Mouse (Mus musculus) heart, postnatal 0 days (tissue): ENCODE measurements around the gene Gm16253. TPM values are rescaled to one million over a fixed set of nuclear protein-coding genes. Genes with fewer than 3 reads are reported as not detected.
A peak's percentile ranks its signal among the peaks of the same experiment; 100 is the strongest.

Experiments
- ATAC-seq: fragments of 200-750 bp; cut with Nextera tagmentation; 2 replicates; pipeline ENCODE4 v1.8.0; 2017; ENCODE audit warnings: low read depth, moderate number of reproducible peaks, moderate library complexity; ENCODE audit not compliant: insufficient read depth
- DNase-seq: peaks from one replicate; pipeline ENCODE4 v3.0.0-alpha.2; 2016; ENCODE audit warnings: low spot score
- H3K27ac ChIP-seq: fragments of 300-500 bp; sonication (generic); 2 replicates; pipeline ENCODE4 v1.5.1; 2014; ENCODE audit warnings: low read depth, mild to moderate bottlenecking
- H3K27me3 ChIP-seq: fragments of 300-500 bp; sonication (generic); 2 replicates; pipeline ENCODE4 v1.6.1; 2014; ENCODE audit warnings: low read length, mixed read lengths; ENCODE audit not compliant: control insufficient read depth, insufficient read depth
- H3K36me3 ChIP-seq: fragments of 300-500 bp; sonication (generic); replicated peaks from 2 replicates; pipeline ENCODE4 v1.6.1; 2014; ENCODE audit warnings: low read length, mixed read lengths; ENCODE audit not compliant: control insufficient read depth, insufficient read depth
- H3K4me1 ChIP-seq: fragments of 300-500 bp; sonication (generic); 2 replicates; pipeline ENCODE4 v1.6.1; 2014; ENCODE audit warnings: antibody characterized with exemption; ENCODE audit not compliant: control insufficient read depth, insufficient read depth
- H3K4me2 ChIP-seq: fragments of 300-500 bp; sonication (generic); 2 replicates; pipeline ENCODE4 v1.6.1; 2014; ENCODE audit warnings: low read depth, mild to moderate bottlenecking, low read length, moderate library complexity
- H3K4me3 ChIP-seq: fragments of 300-500 bp; sonication (generic); 2 replicates; pipeline ENCODE4 v1.5.1; 2014; ENCODE audit warnings: low read depth, low read length
- H3K9ac ChIP-seq: fragments of 300-500 bp; sonication (generic); replicated peaks from 2 replicates; pipeline ENCODE4 v1.6.1; 2014; ENCODE audit warnings: low read depth, low read length, mixed read lengths
- H3K9me3 ChIP-seq: fragments of 300-500 bp; sonication (generic); replicated peaks from 2 replicates; pipeline ENCODE4 v1.6.1; 2016; ENCODE audit warnings: low read length; ENCODE audit not compliant: control insufficient read depth
- CTCF ChIP-seq: IDR thresholded peaks from 2 replicates; pipeline ENCODE4 v1.5.1; 2016; ENCODE audit warnings: antibody characterized with exemption, control low read depth, low read depth
- EP300 ChIP-seq: IDR thresholded peaks from 2 replicates; pipeline ENCODE4 v1.6.1; 2016; ENCODE audit warnings: antibody characterized with exemption, low read depth
- WGBS: fragments of 180-500 bp; shearing (Covaris S2); extraction: QIAGEN DNeasy Blood & Tissue Kit; methylation state at CpG from one replicate; pipeline ENCODE4 v1.1.7; 2014; 5-methylcytosine and 5-hydroxymethylcytosine counted together
- polyA plus RNA-seq: library from polyadenylated mRNA; unstranded; fragments of >200 nt; fragmentation: Nextera tagmentation; extraction: Ambion mirVana; gene quantifications from 2 replicates; pipeline ENCODE4 v1.2.1, GENCODE M21; 2015
- total RNA-seq: library from RNA; depleted of rRNA; stranded (reverse); fragments of >200 nt; gene quantifications from 2 replicates; pipeline ENCODE4 v1.2.3, GENCODE M21; 2014; ENCODE audit warnings: low replicate concordance

Gm16253 gene
- total and polyA plus RNA-seq, 2 experiments from 2014 or later = 1.1 TPM; not detected in 1

DNA sequence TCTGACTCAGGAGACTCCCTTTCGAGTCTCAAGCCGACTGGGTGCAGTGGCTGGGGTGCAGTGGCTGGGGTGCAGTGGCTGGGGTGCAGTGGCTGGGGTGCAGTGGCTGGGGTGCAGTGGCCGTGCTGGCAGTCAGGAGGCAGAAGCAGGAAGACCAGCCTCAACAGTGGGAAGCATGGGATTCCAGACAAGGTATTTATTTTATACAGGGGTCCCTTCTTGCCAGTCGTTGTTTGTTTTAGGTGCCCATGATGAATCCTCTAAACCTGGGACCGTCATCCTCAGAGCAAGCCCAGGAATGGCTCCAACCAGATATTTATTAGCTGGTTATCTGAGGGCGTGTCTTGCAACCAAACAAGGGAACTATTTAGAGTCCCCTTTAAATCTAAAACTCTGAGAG lies 23.2 kb upstream of the Gm16253 start:
- peaks cover 44% of the 10 kb centered on the region for H3K4me1 ChIP-seq
- no peak overlapping the region for H3K9ac ChIP-seq
- H3K4me2 ChIP-seq = no peak overlapping the region
- WGBS = 72% methylated on average over 6 of the region's 6 CpGs
- no peak overlapping the region for H3K4me3 ChIP-seq
- no peak for TF ChIP-seq EP300
- no peak for TF ChIP-seq CTCF
- H3K27me3 ChIP-seq = no peaks in the 10 kb centered on the region
- ATAC-seq (no peak), DNase-seq (no peak)
- no peaks in the 10 kb centered on the region for H3K9me3 ChIP-seq
- H3K36me3 ChIP-seq = no peaks in the 10 kb centered on the region
- peak overlapping the region; percentile 96; the same call in 1 of the 2 replicates for H3K27ac ChIP-seq

DNA sequence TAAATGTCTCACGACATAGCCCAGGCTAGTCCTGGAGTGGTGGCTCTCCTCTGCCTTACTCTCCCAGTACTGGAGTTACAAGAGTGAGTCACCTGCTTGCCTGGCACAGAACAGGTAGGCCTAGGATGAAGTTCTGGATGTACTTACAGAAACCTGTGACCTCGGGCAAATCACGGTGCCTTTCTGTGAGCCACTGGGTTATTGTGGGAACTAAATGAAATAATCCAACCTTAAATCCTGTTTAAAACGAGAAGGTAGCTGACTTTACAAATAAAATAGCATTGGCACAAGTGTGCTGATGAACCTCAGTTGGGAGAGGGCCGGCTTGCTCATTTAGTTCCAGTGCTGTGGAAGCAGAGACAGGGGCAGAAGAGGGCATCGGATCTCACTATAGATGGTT lies 22.5 kb upstream of the Gm16253 start:
- no peak for TF ChIP-seq EP300
- TF ChIP-seq CTCF = no peak
- H3K4me2 ChIP-seq = no peak overlapping the region
- DNase-seq = no peak
- no peak for ATAC-seq
- peaks cover 6% of the 10 kb centered on the region for H3K36me3 ChIP-seq
- no peak overlapping the region for H3K4me3 ChIP-seq
- no peaks in the 10 kb centered on the region for H3K9me3 ChIP-seq
- H3K4me1 ChIP-seq = peaks cover 44% of the 10 kb centered on the region
- peak overlapping the region; percentile 16; the same call in 1 of the 2 replicates for H3K9ac ChIP-seq
- no peaks in the 10 kb centered on the region for H3K27me3 ChIP-seq
- H3K27ac ChIP-seq = peak overlapping the region; percentile 96
- WGBS = 75% methylated on average over 6 of the region's 6 CpGs

DNA sequence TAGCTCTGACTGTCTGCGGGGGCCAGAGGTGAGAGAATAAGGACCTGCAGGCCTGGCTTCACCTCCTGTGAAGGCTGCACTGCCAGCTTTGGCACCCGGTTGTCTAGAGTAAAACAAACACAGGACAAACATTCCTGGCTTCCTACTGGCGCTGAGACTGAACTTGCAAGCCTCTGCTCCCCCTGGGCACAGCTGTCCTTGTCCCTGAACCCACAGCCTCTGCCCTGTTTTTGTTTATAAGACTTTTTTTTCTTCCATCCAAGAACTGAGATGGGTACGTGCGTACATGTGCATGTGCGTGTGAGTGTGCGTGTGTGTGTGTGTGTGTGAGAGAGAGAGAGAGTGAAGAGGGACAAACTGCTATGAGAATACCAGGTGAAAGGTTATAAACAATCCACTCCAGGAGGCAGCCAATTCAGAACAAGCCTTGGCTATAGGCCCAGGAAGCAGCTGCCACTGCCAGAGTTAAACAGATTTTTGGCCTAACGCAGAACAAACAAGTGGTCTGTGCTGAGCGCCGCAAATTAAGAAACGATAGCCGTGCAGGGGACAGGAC lies 21.7 kb upstream of the Gm16253 start:
- ATAC-seq (peak; percentile 55), DNase-seq (peak; percentile 96)
- WGBS = 7% methylated on average over 12 of the region's 12 CpGs
- Histone ChIP-seq H3K27me3 (no peaks in the 10 kb centered on the region), H3K4me2 (peak overlapping the region; percentile 72), H3K4me1 (peaks cover 37% of the 10 kb centered on the region), H3K4me3 (peak overlapping the region; percentile 27), H3K27ac (peak overlapping the region; percentile 96), H3K36me3 (peaks cover 15% of the 10 kb centered on the region), H3K9ac (peak overlapping the region; percentile 96), H3K9me3 (no peaks in the 10 kb centered on the region)
- TF ChIP-seq EP300 (peak; percentile 98), CTCF (no peak)

DNA sequence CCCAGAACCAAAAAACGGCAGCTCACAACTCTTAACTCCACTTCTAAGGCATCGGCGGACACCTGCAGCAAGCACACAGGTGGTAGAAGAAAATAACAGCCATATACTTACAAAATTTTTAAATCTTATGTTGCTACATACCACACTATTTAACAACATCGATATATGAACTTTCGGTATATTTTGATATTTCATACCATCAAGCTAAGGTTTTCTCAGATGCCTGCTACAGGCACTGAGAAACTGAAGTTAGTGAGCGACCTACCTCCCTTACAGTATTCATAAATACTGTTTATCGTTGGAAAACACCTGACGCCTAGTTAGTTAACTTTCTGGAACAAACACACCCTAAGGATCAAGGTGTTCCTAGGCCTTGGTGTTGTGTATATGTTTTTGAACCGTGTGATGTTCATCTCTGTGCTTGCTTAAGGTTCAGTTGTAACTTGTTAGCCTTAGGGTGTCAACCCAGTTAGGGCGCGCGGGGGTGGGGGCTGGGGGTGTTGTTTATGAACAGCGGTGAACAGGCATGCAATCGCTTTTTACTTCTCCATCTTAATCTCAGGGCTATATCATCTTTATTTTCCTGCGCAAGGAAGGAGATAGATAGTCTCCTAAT lies 20.7 kb upstream of the Gm16253 start:
- 60% methylated on average over 15 of the region's 15 CpGs for WGBS
- Histone ChIP-seq H3K27ac (peak overlapping the region; percentile 96), H3K9me3 (no peaks in the 10 kb centered on the region), H3K27me3 (no peaks in the 10 kb centered on the region), H3K36me3 (peaks cover 24% of the 10 kb centered on the region), H3K4me1 (peaks cover 29% of the 10 kb centered on the region), H3K4me2 (peak overlapping the region; percentile 72), H3K9ac (peak overlapping the region; percentile 96), H3K4me3 (peak overlapping the region; percentile 73)
- TF ChIP-seq CTCF (no peak), EP300 (no peak)
- DNase-seq = peak; percentile 22
- no peak for ATAC-seq

DNA sequence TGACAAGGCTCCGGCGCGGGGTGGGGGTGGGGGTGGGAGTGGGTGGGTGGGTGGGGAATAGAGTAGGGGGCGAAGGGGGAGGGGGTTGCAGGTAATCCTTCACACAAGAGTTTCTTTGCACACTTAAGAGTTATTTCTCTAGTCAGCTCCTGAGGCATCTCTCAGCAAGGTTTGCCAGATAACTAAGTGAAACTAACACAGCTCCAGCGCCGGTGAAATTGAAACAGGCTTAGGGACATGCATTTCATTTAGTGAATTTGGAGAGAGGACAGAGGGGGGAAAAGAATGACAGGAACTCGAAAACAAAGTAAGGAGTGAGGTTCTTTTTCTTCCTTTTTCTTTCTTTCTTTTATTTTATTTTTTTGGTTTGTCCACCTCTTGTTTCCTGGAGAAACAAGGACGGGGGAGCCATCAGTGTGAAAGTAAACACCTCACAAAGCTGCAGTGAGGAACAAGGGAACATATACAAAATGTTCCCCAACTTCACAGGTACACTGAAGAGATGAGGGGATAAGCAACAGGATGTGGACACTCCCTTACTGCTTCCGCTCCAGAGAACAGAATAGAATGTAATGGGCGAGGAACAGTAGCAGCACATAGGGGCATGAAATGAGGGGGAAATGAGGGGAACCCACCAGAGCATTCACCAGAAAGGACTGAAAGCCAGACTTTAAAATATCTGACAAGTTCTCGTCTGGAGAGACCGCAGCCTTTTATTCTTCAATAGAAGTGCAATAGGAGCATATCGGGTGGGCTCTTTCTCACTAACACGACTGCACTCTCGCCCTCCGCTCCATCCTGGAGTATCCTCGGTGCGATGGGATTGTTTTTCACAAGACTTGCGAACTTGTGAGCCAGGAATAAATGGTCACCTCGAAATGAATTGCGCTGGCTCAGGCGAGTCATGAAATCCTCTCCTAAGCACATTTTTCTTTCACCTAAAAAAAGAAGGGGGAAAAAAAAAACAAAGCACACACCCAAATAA lies 19.8 kb upstream of the Gm16253 start:
- Histone ChIP-seq H3K9ac (peak overlapping the region; percentile 96), H3K27me3 (no peaks in the 10 kb centered on the region), H3K27ac (peak overlapping the region; percentile 96), H3K4me2 (peak overlapping the region; percentile 72), H3K9me3 (no peaks in the 10 kb centered on the region), H3K4me1 (peaks cover 23% of the 10 kb centered on the region), H3K4me3 (peak overlapping the region; percentile 73), H3K36me3 (peaks cover 30% of the 10 kb centered on the region)
- no peak for ATAC-seq
- 2% methylated on average over 22 of the region's 22 CpGs for whole genome bisulfite sequencing
- no peak for TF ChIP-seq CTCF
- no peak for TF ChIP-seq EP300
- DNase-seq = no peak
